Mouse (Mus musculus) 3T3-L1 (cell line): ENCODE measurements at regions not wholly inside any gene's neighbourhood (a gene's known extent, or its start where the extent isn't known, plus 50 kb on each side); places are given as distances from the start of the nearest gene placed in this dataset.
"Not testable (repeated sequence)": the region's sequence is repeated elsewhere in the genome, so short reads cannot be mapped to it uniquely, and the experiment has no call there.

Source experiments
- DNase-seq: peaks from one replicate; pipeline ENCODE4 v3.0.0-alpha.2; 2015; ENCODE audit warnings: low read depth, low spot score

DNA sequence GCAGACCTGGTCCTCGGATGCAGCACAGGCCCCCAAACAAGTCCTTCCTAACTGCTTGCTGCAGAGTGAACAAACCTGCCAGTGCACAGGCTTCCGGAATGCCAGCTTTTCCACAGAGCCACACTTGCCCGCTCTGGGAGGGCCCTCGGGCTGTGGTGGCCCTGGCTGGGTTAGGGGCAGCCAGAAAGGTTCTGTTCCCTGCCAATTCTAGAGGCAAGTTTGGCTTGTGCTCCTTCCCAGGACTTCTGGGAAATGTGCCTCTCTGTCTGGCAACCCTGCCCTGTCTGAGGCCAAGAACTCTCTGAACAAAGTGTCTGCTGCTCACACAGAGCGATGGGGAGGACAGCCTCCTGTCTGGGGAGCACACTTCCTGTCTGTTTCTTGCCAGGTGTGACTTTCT is 66.4 kb downstream of the Xrcc2 start:
- no peak for DNase-seq

GRCm38 (mm10) chr5:25638097-25638496 is 67.5 kb downstream of the Xrcc2 start:
- no peak for DNase-seq

DNA sequence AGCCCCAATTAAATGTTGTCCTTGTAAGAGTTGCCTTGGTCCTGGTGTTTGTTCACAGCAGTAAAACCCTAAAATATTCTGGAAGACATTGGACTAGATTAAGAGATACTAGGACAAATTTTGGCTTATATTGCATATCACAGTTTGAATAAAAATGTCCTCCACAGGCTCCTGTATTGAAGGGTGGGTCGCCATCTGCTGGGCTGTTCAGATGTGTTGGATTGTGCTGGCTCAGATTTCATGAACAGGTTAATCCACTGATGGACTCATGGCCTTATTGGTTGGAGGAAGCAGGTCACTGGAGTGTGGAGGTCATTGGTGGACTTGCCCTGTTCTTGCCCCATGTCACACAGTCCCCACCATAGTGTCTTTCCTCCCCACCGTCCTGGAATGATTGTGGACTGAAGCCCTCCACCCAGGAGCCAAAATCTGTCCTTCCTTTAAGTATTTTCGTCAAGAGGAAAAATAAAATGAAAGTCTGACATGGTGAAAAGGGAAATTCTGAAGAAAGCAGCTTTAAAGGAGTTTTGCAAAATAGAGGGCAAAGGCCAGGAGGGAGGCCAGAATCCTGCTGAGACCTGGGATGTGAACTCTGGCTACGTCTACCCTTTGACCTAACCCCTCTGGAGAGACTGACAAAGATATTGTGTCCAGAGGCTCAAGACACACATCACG is 72.6 kb downstream of the Xrcc2 start:
- DNase-seq = peak; percentile 58

DNA sequence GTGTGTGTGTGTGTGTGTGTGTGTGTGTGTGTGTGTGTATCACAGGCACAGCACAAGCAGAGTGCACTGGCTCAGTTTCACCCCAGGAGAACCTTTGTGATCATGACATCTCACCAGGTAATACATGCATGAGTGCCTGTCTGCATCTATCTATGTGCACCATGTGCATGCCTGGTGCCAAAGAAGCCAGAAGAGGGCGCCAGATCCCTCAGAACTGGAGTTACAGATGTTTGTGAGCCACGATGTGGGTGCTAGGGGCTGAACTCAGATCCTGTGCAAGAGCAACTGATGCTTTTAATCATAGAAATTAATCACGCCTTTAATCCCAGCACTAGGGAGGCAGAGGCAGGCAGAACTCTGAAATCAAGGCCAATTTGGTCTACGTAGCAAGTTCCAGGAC is 75.9 kb downstream of the Xrcc2 start:
- no peak for DNase-seq

DNA sequence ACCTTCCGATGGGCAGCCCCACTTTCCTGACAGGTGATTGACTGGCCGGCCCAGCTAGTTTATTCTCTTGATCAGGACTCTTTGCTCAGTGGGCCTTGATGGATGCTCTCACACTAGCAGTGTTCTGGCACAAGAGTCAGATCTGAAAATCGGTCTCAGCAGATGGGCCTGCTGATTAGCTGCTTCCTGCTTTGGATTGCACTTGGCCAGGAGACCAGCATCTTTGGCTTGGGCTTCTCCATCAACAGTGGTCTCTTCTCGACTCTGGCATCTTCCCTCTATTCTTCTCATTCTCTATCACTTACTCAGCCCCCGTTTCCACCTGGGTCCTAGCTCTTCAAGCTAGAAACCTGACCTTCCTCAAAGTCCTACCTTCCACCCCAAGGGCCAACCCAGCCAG is 77.1 kb downstream of the Xrcc2 start:
- DNase-seq = no peak

DNA sequence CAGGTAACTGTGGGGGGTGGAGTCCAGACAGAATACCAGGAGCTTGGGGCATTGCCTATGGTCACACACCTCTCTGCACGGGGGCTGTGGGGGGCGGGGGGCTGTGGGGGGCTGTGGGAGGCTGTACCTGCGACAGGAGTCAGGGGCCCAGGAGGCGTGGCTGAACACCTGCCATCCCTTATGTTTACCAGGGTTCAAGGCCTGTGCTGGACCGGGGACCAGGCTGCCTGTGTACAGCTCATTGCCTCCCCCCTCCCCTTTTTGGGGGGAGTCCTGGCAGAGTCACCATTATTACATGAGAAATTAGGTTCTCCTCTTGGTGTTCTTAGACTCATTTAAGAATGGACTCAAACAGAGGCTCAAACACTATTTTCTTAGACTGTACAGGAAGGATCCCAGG is 78.5 kb downstream of the Xrcc2 start:
- no peak for DNase-seq

DNA sequence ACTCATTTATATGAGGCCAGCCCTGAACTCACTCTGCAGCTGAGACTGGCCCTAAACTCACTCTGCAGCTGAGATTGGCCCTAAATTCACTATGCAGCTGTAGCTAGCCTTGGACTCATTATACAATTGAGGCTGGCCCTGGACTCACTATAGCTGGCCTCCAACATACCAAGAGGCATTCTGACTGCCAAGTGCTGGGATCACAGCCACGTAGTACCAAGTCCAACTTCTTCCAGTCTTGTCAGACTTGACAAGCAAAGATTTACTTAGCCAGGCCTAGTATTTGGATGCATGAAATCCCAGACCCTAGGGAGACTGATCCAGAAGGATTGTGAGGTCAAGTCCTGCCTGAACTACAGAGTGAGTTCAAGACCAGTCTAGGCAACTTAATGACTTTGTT is 81.6 kb downstream of the Xrcc2 start:
- DNase-seq = no peak

DNA sequence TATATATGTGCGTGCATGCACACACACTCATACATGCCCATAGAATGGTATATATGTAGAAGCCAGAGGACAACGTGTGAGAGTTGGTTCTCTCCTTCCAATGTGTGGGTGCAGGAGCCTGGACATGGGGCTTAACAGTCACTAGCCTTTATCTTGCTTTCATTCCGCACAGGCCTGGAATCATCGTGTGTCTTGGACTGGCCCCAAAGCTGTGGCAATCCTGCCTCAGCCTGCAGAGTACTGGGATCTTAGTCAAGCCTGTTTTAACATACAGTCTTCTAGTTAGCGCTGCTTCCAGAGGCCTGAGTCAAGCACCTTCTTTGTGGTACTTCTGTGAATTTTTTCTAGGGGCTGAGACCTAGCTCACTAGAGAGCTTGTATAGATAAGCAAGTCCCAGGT is 85.8 kb downstream of the Xrcc2 start:
- DNase-seq = no peak

DNA sequence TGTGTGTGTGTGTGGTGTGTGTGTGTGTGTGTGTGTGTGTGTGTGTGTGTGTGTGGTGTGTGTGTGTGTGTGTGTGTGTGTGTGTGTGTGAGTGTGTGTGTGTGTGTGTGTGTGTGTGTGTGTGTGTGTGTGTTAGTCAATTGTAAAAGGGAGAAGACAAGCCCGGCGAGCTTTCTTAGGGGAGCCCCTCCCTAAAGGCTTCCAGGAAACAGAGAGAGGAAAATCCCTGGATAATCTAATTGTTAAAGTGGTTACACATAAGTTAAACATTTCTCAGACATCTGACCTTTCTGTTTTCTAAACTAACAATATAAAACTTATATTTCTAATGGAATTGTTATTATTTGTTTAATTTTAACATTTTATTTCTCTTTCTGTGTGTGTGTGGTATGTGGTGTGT is 86.3 kb downstream of the Xrcc2 start:
- DNase-seq = not testable (repeated sequence)

DNA sequence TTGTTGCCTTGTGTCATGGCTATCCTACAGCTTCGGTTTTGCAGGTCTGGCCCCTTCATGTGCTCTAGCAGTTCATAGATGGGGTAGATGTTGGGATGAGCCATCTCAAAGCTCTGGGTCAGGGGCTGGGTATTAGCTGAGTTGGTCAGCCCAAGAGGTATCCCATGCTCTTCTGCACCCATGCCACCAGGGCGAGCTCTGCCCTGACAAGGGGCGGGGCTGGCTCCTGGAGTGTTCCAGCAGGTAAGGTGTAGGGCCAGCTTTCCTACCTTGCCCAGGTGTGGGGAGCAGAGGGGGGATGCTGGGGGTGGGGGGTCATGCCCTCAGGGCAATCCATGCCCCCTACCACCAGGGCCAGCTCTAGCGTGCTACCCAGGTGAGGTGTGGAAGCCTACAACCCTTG is 91.0 kb downstream of the Xrcc2 start:
- no peak for DNase-seq

DNA sequence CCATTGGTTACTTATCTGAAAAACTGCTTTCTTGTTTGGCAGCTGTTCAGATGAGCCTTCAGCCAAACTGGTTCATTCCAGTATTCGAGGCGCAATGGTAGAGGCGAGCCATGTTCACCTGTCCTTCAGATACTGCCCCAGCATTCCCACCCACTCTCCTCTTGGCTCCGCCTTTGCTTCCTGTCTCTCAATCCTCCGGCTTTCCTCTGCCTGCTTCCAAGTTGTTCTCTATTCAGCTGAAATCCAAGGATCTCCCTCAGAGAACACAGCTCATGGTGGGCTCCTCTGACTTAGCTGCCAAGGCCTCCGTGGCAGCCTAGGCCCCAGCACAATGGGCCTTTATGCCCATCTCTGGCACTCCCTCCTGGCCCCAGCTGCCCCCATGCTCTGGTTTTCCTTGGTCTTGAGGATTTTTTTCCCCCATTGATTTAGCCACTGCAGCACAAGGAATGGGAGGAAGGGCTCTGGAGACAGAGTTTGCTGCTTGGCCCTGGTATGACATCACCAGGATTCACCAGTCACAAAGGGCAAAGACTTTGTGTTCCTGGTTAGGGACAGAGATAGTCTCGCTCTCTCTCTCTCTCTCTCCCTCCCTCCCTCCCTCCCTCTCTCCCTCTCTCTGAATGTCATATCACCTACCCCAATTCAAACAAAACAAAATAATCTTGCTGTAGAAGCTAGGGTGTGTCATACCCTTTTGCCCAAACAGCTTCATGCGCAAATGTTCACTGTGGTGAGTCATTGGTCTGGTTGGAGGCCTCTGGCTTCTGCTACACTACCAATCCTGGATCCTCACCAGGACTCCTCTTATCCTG is 91.6 kb downstream of the Xrcc2 start:
- DNase-seq = peak; percentile 51

DNA sequence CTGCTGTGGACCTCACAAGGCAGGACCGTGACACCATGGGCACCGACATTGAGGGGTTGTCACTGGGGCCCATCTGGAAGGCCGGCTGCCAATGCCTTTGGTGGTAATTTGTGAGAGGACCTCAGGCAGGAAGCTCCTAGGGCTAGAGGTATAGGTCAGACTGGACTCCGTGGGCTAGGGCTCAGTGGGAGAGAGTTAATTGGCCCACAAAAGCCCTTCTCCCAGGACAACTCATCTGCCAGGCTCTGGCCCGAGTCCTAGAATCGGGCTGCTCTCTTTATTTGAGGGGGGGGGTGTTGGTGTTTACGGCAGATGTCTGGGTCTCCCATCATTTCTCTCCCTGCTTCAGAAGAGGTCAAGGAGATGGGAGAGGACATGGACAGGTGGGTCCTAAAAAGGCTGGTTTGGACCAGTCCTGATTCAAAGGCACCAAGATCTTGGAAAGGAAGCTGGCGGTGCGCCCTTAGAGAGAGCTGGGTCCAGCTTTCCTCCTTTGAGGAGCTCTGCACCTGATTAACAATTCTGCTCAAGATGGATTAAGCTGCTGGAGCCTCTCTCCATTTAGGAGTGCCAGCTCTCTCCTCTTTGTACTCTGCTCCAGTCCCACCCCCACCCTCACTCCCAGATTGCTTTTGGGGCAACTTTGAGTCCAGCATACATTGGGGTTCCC is 93.5 kb downstream of the Xrcc2 start:
- no peak for DNase-seq

- DNase-seq = no peak
Observed at GRCm38 (mm10) chr5:25609911-25610310, 94.0 kb downstream of the Cct8l1 start.

GRCm38 (mm10) chr5:25602123-25602522 is 86.3 kb downstream of the Cct8l1 start:
- DNase-seq = no peak

GRCm38 (mm10) chr5:25599363-25599762 is 83.5 kb downstream of the Cct8l1 start:
- no peak for DNase-seq

GRCm38 (mm10) chr5:25597786-25598185 is 81.9 kb downstream of the Cct8l1 start:
- no peak for DNase-seq

GRCm38 (mm10) chr5:25591709-25592108 is 75.8 kb downstream of the Cct8l1 start:
- no peak for DNase-seq
